Mouse (Mus musculus) heart, postnatal 4 days (tissue): ENCODE results near the gene N4bp1. TPM values are rescaled to one million over a fixed set of nuclear protein-coding genes. Genes with fewer than 3 reads are reported as not detected.

ENCODE experiments used
- DNase-seq: peaks from one replicate; pipeline ENCODE4 v3.0.0; 2021
- total RNA-seq, 2 experiments: library from RNA; stranded (reverse); gene quantifications; 2 replicates each; pipeline ENCODE4 v1.2.3; 2021

Gene N4bp1
- 10 to 100 TPM; 23.3 to 24.0 TPM for total RNA-seq

DNA sequence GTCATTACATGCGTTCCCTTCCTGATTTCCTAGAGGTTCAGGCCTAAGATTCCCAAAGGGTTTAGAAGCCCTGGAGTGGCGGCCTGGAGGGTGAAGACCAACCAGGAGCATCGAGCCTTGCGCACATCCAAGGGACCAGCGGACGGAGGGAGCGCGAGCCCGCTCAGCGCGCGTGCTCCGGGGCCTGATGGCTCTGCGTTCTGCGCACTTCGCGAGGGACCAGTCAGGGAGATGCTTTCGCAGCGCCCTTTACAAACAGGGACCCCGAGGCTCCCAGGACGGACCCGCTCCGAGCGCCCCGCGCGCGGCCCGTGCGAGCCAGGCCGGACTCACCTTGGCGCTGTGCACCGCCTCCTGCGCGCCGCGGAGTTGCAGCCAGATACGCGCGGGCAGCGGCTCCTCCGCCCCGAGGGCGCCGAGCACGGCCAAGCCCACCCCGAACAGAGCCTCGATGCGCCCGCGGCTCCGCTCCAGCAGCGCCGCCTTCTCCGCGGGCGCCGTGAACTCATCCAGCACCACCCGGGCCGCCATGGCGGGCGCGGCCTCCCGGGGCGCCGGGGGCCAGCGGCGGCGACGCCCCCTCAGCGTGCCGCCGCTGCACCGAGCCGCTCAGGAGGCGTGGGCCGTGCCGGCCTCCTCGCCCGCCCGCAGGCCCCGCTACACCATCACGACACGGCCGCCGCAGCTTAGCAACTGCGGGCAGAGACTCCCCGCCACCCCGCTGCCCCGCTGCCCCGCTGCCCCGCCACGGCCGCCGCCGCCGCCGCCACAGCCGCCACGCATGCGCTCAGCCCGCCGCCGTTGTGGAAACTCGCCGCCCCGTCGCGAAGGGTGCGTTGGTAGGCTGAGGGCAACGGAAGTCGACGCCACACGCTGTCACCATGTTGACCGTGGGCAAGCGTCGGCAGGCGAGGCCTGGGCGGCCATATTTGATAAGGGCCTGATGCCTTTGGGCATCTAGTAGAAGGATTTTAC is at the start of gene N4bp1:
TSS of gene N4bp1 (minus strand) at position 770 of the 975 bp plus-strand sequence.
- peak; percentile 94 for DNase-seq

DNA sequence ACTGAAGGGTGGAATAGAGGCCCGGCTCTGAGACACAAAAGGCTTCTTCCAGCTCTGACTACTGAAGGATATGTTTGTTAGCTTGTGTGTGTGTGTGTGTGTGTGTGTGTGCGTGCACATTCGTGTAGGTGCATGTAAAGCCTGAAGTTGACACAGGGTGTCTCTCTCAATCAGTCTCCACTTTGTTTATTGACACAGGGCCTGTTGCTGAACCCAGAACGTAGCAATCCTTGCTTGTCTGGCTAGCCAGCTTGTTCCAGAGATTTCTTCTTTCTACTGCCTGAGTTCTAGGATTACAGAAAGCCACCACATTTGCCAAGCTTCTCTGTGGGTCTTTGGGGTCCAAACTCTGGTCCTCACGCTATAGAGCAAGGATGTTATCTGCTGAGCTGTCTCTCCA is 49.8 kb upstream of the N4bp1 start:
- no peak for DNase-seq

GRCm38 (mm10) chr8:86934393-86934792 is 49.3 kb upstream of the N4bp1 start:
- no peak for DNase-seq

DNA sequence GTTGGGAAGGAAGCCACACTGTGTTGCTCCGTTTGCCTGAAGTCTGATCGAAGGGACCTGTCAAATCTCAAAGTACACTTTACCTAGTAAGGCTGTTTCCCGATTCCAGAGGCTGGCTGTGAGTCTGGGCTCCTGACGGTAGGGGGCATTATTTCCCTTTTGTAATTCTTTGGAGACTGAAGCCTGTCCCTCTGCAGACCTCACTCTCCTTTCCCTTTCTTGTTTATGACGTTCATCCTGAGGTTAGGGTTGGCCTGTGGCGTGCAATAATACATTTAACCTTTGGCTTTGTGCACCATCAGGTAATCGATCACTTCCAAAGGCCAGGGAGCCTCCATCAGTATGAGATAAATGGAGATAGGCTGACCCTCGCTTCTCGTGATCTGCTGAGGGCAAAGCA is 48.8 kb upstream of the N4bp1 start:
- peak; percentile 61 for DNase-seq

DNA sequence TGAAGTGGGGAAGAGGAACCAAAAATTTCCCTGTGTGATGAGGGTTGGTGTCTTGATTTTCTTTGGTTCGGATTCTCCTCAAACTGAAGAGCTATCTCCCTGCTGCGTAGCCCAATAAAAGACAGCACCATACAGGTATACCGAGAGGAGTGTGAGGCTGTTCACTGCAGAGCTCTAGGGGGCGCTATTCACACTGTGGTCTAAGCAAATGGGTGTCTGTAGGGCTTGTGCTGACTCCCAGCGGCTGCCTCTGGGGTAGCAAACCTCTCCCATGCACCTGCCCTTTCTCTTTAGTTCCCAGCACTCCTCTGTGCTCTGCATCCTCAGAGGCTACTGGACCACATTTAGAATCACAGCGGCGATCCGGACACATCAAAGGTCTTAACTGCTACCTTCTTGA is 41.2 kb upstream of the N4bp1 start:
- no peak for DNase-seq

DNA sequence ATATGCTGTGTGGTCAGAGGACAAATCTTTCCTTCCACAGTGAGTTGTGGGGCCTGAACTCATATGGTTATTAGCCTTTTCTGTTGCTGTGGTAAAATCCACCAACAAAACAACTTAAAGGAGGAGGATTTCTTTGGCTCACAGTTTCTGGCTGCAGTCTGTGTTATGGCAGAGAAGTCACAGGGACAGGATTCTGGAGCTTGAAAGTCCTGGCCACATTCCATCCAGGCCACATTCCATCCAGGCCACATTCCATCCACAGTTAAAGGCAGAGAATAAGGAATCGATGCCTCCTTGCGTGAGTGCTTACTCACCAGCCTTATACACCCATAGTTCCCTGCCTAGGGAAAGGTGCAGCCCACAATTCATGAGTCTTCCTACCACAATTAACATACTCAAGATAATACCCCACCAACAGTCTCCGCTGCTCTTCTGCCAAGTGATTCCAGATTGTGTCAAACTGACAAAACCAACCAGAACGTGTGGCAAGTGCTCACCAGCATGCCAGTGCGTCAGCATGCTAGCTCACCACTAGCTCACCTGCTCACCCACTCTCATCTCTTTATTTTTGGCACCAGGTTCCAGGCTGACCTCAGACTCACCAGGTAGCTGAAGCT is 38.3 kb upstream of the N4bp1 start:
- no peak for DNase-seq

DNA sequence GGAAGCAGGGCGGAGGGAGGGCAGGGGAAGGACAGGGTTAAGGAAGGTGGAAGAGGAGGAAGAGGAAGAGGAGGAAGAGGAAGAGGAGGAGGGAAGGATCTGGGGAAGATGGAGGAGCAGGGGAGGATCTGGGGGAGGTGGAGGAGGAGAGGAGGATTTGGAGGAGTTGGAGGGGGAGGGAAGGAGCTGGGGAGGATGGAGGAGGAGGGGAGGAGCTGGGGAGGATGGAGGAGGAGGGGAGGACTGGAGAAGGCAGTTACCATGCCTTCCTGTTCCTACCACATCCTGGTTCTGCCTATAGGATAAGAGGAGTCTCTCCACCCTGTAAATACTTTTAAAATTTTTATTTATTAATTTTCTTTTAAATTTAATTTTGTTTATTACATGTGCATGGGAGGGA is 37.6 kb upstream of the N4bp1 start:
- no peak for DNase-seq

DNA sequence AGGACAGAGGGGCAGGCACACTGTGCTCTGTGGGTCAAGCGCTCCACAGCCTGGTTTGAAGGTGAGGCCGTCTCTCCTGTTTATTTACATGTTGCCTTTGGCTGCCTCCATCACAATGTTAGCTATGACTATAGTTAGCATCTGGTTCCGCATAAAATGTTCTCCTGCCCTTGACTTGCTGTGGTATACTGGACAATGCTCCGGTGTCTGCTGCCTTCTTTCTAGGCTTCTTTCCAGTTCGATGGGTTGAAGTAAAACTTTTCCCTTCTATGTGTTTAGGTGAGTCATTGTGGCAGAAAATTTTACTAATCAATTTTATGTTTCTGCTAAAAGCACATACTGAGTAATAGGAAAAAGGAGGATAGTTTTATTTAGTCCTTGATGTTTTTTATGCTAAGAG is 37.1 kb upstream of the N4bp1 start:
- no peak for DNase-seq

GRCm38 (mm10) chr8:86920996-86921395 is 35.9 kb upstream of the N4bp1 start:
- DNase-seq, result no peak

DNA sequence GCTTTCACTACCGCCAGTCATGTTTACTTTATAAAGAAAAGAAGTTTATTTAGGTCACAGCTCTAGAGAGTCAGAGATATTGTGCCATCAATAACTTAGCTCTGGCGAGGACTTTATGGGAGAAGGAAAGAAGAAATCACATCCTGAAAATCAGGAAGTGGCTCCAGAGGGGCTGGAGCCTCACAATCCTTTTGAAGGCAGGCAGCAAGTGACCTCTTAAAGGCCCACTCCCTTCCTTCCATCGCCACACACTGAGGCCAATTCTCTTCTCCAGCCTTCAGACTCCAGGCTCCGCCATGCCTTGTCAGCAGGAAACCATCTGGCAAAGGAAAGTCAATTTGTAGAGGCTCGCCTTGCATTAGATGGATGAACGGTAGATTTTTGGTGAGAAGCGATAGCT is 35.4 kb upstream of the N4bp1 start:
- DNase-seq, result no peak

- DNase-seq, result no peak
These were observed 35.0 kb upstream of the N4bp1 start for GRCm38 (mm10) chr8:86920024-86920423.

DNA sequence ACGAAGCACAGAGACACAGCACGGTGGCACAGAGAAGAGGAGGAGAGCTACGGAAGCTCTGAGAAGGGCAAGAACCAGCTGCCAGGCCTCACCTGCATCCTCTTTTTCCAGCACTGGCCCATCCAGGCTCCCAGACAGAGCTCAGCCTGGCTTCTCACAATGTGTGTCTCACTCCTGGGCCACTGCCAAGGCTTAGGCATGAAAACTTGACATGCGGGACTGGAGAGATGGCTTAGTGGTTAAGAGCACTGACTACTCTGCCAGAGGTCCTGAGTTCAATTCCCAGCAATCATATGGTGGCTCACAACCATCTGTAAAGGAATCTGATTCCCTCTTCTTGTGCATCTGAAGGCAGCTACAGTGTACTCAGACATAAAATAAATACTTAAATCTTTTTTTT is 34.2 kb upstream of the N4bp1 start:
- DNase-seq, result no peak

DNA sequence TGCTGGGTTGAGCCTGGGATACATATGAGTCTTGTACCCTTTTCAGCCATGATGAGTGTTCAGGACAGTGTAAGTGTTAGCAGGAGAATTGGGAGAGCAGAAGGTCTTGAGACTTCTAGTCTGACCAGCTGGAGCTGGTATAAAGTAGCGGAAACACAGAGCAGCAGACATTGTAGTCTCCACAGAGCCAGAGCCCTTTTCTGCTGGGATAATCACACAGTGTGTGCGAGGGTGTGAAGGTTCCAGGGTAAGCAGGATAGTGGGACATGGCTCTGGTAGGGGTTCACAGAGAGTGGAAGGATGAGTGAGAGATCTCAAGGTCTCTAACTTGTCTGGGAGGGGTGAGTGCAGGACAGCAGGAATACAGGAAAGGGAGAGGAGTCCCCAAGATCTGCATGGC is 33.0 kb upstream of the N4bp1 start:
- DNase-seq, result no peak

GRCm38 (mm10) chr8:86917689-86918088 is 32.6 kb upstream of the N4bp1 start:
- no peak for DNase-seq

DNA sequence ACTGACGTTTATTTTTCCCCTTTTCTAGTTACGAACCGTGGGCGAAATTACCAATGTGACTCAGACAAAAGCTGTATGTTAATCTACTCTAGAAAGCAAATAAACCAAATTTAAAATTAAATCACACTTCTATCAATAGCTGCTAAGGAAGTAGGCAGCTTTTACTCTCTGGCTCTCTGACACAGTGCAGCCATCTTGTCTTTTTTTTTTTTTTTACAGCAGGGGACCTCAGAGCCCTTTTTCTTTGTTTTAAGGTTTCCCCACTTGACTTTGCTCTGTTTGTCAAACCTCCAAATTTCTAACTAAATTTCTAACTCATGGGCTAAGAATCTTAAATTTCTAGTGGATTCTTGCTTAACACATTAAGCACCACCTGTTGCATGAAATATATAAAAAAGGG is 31.3 kb upstream of the N4bp1 start:
- no peak for DNase-seq

DNA sequence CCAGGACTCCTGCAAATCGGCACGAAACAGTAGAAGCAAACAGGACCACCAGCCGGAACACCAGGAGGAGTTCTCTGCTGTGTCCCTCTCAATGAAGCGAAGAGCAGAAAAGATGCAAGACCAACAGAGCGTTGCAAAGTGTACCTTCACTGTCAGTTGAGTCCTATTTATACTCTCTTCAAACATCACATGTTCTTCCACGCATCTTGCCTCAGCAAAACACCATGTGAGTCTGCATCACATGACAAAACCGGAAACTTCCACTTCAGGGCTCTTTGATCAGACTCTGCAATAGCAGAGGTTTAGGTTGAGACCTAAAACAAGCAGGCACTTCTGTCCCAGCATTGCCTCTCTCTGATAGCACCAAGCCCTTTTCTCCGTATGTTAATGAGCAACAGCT is 26.1 kb upstream of the N4bp1 start:
- no peak for DNase-seq

DNA sequence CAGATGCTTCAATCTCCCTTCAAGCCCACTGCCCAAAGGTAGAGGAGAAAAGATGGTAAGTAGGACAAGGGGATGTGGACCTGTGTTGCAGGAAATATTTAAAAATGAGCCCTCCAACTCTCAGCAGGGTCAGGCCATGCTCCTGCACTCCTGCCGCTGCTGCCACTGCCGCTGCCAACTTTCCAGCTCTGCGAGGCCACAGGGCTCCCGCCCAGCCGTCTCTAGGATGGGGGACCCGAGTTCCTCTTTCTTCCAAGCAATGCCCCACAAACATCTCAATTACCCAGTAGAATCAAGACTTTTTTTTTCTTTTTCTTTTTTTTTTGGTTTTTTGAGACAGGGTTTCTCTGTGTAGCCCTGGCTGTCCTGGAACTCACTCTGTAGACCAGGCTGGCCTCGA is 25.2 kb upstream of the N4bp1 start:
- DNase-seq, result no peak

GRCm38 (mm10) chr8:86908536-86908935 is 23.5 kb upstream of the N4bp1 start:
- peak; percentile 84 for DNase-seq

- no peak for DNase-seq
These were observed 19.9 kb upstream of the N4bp1 start for GRCm38 (mm10) chr8:86904911-86905310.

- DNase-seq, result peak; percentile 90
These were observed 18.0 kb upstream of the N4bp1 start for GRCm38 (mm10) chr8:86903104-86903503.

DNA sequence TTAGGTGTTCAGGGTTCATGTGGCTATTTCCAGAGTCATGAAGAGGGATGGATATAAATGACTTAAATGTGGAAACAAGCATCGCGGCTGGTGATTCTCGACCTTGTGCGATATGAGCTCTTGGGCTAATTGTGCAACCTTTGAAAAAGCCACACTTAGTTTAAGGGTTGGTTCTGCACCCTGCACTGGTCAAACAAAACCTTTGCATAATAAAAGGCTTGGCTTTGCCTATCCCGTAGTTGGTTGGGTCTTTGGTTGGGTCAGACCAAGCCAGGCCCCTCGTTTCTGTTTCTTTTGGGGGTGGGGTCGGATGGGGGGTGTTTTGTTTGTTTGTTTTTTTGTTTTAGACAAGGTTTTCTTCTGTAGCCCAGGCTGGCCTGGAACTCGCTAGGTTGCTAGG is 17.6 kb upstream of the N4bp1 start:
- no peak for DNase-seq

DNA sequence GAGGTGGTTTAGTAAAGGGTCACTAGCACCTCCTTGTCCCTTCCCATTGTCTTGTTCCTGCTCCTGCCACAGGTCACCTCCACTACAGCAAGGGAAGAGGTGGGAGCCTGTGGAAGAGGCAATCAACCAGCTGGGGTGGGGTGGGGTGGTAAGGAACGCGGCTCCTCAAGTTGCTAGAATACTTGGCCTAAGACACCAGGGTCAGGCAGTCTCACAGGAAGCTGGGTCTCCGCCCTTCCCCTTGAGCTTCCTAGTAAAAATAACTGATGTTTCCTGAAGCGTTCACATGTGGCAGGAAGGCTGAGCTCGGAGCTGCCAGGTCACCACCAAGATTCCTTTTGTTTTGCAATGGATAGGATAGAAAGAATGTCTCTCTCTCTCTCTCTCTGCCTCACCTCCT is 16.9 kb upstream of the N4bp1 start:
- peak; percentile 58 for DNase-seq

GRCm38 (mm10) chr8:86897726-86898419 is 12.8 kb upstream of the N4bp1 start:
- no peak for DNase-seq
